Mouse (Mus musculus) kidney, adult 2 months (tissue): Measurements from ENCODE around the gene Lct. TPM values are rescaled to one million over a fixed set of nuclear protein-coding genes. Genes with fewer than 3 reads are reported as not detected.

Experiments used
- DNase-seq: peaks from one replicate; pipeline ENCODE4 v3.0.0; 2021
- H3K27ac ChIP-seq: fragments of 200-500 bp; 2 replicates; pipeline ENCODE4 v1.5.1; 2012; ENCODE audit warnings: low read depth, low read length, control low read depth, inconsistent platforms; ENCODE audit not compliant: insufficient read depth
- H3K27me3 ChIP-seq: fragments of 200-500 bp; replicated peaks from 2 replicates; pipeline ENCODE4 v1.6.1; 2012; ENCODE audit warnings: mild to moderate bottlenecking, moderate library complexity, low read length, inconsistent platforms; ENCODE audit not compliant: control insufficient read depth, insufficient read depth
- H3K36me3 ChIP-seq: fragments of 200-500 bp; 2 replicates; pipeline ENCODE4 v1.6.1; 2012; ENCODE audit warnings: mild to moderate bottlenecking, moderate library complexity, low read length, inconsistent platforms; ENCODE audit not compliant: control insufficient read depth, insufficient read depth
- H3K4me1 ChIP-seq: fragments of 200-500 bp; 2 replicates; pipeline ENCODE4 v1.6.1; 2011; ENCODE audit warnings: low read length; ENCODE audit not compliant: control insufficient read depth, insufficient read depth
- H3K4me3 ChIP-seq: fragments of 200-500 bp; 2 replicates; pipeline ENCODE4 v1.5.1; 2011; ENCODE audit warnings: mild to moderate bottlenecking, low read depth, low read length, control low read depth; ENCODE audit not compliant: insufficient read depth
- CTCF ChIP-seq: fragments of 200-500 bp; conservative IDR thresholded peaks from 2 replicates; pipeline ENCODE4 v1.5.1; 2011; ENCODE audit warnings: low read depth, mild to moderate bottlenecking, control low read depth, low read length, moderate library complexity, mixed read lengths; ENCODE audit not compliant: insufficient read depth, insufficient read length
- POLR2A ChIP-seq: fragments of 200-500 bp; IDR thresholded peaks from one replicate; pipeline ENCODE4 v1.6.1; 2011; ENCODE audit warnings: low read depth, low read length, control low read depth
- WGBS: fragments of 180-500 bp; shearing (Covaris S2); methylation state at CpG from one replicate; pipeline ENCODE4 v1.1.7; 2018; 5-methylcytosine and 5-hydroxymethylcytosine counted together
- polyA plus RNA-seq: library from polyadenylated mRNA; depleted of rRNA; stranded (reverse); fragments of >200 nt; gene quantifications from 2 replicates; pipeline ENCODE4 v1.2.3, GENCODE M21; 2012; rRNA removed

Lct gene
- polyA plus RNA-seq = 0.03 and 0.05 TPM in 2 replicates

DNA sequence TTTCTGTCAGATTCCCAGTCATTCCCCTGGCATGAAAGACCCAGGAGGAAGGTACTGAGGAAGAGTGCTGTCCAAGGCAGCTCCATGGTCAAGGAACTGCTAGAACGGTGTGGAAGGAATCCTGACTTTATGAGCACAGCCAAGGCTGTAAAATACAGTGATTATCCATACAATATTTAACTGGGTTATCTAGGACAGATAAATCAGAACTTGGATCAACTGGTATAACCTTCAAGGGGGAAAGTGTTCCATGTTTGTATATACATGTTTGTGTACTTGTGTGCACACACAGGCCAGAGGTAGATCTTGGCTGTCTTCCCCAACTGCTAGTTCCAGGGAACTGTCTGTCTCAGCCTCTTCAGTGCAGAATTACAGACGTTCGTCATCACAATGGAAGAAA is at the start of gene Lct:
Gene Lct, minus strand, starts transcription at position 101 of the 400 bp plus-strand sequence.
- WGBS = 89% methylated on average over 3 of the region's 3 CpGs
- no peak within 1 kb of the TSS for H3K27ac ChIP-seq
- H3K36me3 ChIP-seq = no peaks in the 10 kb centered on the region

DNA sequence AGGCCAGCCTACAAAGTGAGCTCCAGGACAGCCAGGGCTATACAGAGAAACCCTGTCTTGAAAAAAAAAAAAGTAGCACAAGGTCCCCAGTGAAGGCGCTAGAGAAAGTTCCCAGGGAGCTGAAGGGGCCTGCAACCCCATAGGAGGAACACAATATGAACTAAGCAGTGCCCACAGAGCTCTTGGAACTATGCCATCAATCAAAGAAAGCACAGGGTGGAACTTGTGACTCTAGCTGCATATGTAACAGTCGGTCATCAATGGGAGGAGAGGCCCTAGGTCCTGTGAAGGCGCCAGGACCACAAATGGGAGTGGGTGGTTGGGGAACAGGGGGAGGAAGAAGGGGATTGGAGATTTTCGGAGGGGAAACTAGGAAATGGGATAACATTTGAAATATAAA is 48.7 kb upstream of the Lct start:
- 94% methylated on average over 4 of the region's 4 CpGs for WGBS
- TF ChIP-seq CTCF (no peak), POLR2A (no peak)
- H3K4me1 ChIP-seq = no peaks in the 10 kb centered on the region
- H3K4me3 ChIP-seq = no peak overlapping the region
- H3K27me3 ChIP-seq = no peaks in the 10 kb centered on the region
- no peak overlapping the region for H3K27ac ChIP-seq
- H3K36me3 ChIP-seq = peaks cover 1% of the 10 kb centered on the region
- no peak for DNase-seq

More for the DNA sequence above, at the start of gene Lct:
- Histone ChIP-seq H3K27me3 (no peaks in the 10 kb centered on the region), H3K4me3 (no peak within 1 kb of the TSS), H3K4me1 (no peaks in the 10 kb centered on the region)
- DNase-seq = no peak
- TF ChIP-seq POLR2A (no peak), CTCF (no peak)

DNA sequence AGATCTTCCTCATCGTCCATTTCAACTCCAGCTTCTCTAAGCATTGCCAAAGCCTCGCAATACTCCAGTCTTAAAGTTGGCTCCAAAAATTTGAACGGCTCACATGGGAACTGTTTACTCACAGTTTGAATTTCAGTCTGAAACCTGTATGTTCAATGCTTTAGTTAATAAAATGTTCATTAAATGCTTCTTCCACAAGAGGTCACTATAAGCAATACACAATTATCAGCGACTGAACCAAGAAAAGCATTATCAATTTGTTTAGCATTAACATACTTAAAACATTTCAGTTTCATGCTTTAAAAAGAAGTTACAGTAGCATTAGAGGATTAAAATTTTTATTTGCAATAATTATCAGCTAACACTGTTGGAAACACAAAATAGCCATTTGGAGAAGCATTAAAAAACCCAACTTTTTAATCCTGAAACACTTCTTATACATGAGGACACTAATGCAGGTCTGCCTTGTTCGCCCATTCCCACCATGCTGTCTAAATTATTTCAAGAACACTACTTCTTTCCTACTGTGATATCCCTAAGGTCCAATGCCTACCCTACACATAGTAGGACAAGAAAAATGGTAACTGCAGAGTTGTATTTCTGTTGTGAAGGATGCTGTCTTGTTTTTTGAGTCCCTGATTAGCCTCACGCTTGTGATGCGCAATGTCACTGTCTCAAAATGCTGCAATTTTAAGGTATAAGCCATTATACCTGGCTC is 44.2 kb upstream of the Lct start:
- TF ChIP-seq CTCF (0 out of 2 replicates have a peak, but pooled peaks have one; percentile 19), POLR2A (no peak)
- H3K36me3 ChIP-seq = no peaks in the 10 kb centered on the region; the same call in 1 of the 2 replicates
- no peak overlapping the region for H3K4me3 ChIP-seq
- no peak for DNase-seq
- H3K27me3 ChIP-seq = no peaks in the 10 kb centered on the region
- no peak overlapping the region for H3K27ac ChIP-seq
- 75% methylated on average over 7 of the region's 7 CpGs for WGBS
- no peaks in the 10 kb centered on the region for H3K4me1 ChIP-seq

DNA sequence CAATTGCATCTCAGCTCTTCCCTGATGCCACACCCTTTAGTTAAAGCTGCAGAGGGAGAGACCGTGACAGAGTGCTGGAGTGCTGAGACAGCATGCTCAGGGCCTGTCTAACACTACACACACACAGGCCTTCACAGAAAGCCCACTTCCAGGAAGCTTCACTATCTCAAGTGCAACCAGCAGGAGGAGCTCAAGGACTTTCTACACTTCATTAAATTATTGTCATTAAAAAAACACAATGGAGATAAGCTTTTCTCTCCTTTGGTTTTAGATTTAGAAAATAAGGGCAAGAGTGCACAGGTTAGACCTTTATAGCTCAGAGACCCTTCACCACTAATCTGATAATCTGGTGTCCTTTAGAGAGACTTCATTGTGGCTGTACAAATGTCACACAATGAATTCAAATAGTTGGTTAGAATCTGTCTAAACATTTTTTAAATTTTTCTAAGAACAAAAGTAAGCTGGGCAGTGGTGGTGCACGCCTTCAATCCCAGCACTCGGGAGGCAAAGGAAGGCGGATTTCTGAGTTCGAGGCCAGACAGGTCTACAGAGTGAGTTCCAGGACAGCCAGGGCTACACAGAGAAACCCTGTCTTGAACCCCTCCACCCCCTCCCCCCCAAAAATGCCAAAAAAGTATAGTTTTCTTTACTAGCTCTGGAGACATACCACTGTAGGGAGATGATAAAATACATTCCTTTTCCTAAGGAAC is 40.8 kb upstream of the Lct start:
- DNase-seq = peak; percentile 32
- Histone ChIP-seq H3K27ac (no peak overlapping the region), H3K27me3 (no peaks in the 10 kb centered on the region), H3K4me1 (no peaks in the 10 kb centered on the region), H3K36me3 (peaks cover 1% of the 10 kb centered on the region), H3K4me3 (no peak overlapping the region)
- 61% methylated on average over 5 of the region's 5 CpGs for WGBS
- TF ChIP-seq CTCF (peak; percentile 37; the same call in 1 of the 2 replicates), POLR2A (no peak)

DNA sequence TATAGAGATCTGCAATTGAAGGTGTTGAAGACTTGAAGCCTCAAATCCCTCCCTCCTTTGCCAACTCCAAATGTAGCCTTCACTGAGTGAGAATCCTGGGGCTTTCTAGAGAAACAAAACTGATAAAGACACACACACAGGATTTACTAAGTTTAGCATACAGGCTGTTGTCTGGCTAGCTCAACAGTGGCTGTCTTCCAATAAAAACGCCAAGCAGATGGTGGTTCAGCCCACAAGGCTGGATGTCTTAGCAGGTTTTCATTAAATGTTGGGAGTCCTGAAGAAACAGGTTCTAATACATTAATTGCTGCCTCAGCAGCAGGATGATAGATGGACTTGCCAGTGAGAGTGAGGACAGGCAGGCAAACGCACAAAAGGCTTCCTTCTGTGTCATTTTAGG is 32.5 kb upstream of the Lct start:
- no peaks in the 10 kb centered on the region; the same call in 1 of the 2 replicates for H3K36me3 ChIP-seq
- peaks cover 16% of the 10 kb centered on the region for H3K4me1 ChIP-seq
- no peak for DNase-seq
- 60% methylated on average over 2 of the region's 2 CpGs for WGBS
- H3K4me3 ChIP-seq = no peak overlapping the region
- no peaks in the 10 kb centered on the region for H3K27me3 ChIP-seq
- no peak overlapping the region for H3K27ac ChIP-seq
- TF ChIP-seq POLR2A (no peak), CTCF (no peak)

DNA sequence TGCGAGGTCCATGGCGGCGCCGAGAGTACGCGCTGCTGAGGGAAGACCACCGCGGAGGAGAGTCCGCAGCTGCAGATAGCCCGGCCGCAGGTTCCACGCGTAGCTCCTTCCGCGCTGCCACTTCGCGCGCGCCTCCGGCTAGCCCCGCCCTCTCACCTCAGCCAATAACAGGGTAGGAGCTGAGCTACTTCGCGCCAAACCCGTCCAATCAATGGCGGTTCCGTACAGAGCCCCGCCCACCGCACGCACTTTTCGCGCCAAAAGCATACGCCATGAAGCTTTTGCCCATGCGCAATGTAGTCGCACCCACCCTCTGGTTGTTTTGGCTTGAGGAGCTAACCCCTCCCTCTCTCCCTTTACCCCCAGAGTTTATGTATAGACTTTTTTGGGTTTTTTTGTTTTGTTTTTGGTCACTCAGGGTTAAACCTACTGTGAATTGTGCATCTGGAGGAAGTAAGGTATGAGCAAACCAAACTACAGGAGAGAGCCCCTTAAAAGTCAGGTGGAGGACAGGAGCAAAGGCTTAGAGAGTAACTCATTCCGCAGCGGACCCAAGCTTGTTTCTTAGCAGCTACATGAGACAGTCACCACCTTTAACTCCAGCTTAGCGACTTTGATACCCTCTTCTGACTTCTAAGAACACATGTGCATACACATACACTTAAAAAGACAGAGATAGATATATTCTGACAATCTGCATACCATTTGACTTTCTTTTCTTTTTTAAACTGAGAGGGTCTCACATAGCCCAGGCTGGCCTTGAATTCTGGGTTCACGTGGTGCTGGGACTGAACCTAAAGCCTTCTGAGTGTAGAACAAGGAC is 31.6 kb upstream of the Lct start, which contains the start of gene Mcm6:
Gene Mcm6, minus strand, starts transcription at position 111 of the 823 bp plus-strand sequence.
- TF ChIP-seq CTCF (no peak), POLR2A (peak; percentile 18)
- Histone ChIP-seq H3K27ac (no peak within 1 kb of the TSS), H3K27me3 (no peaks in the 10 kb centered on the region), H3K4me3 (peak within 1 kb of the TSS; percentile 84), H3K36me3 (no peaks in the 10 kb centered on the region; the same call in 1 of the 2 replicates), H3K4me1 (peaks cover 18% of the 10 kb centered on the region)
- 3% methylated on average over 38 of the region's 38 CpGs for WGBS
- DNase-seq = peak; percentile 97
